Mouse (Mus musculus) v-Abl transformed pro-B cells (cell line): Measurements from ENCODE around the gene Rubcn.
"Not testable (repeated sequence)": the region's sequence is repeated elsewhere in the genome, so short reads cannot be mapped to it uniquely, and the experiment has no call there.

Experiments
- in situ Hi-C, 2 experiments: fragments of 400-800 bp; cut with MboI; formaldehyde crosslinking; loops; one replicate each; pipeline ENCODE4 v1.15.1; 2025; ENCODE audit not compliant: unreplicated experiment in 2 of 2

Gene Rubcn

DNA sequence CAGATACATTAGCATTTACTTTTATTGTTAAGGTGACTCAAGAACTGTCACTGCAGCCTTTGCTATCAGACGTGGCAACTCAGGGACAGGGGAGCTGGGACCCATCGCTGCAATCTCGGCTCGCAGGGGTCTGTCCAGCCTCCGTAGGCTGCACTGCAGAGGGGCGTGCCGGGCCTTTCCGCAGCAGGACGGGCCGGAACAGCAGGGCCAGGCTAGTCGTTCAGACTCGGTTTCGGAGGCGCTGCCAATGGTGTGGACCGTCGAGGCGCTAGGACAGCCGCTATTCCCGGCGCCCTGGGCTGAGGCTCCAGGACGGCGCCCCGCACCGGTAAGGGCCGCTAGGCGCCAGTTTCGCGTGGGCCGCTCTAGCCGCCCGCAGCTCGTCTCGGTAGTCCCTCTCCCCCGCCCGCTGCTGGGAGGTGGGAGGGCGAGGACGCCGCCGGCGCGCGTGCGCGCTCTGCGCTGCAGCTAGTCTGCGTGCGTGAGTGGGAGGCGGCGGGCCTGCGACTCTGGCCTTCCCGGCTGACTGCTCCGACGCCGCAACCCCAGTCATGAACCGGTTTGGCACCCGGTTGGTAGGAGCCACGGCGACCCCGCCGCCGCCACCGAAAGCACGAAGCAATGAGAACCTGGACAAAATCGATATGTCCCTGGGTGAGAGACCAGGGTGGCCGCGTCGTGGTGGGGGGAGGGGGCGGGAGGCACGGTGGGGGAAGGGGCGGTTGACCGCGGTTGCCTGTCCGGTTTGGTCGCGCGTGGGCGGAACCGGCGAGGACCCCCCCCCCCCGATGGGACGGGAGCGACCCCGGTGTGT is at the start of gene Rubcn, which contains the start of gene Fyttd1:
Gene Rubcn, minus strand, starts transcription at position 424 of the 814 bp plus-strand sequence.
Gene Fyttd1, plus strand, starts transcription at position 158 of the 814 bp plus-strand sequence.
- in situ Hi-C loops, result loop anchor here in 1 of 2 experiments (10.0 kb wide), 1 partner anchor 507 kb away; the partner anchor contains the start of gene Zfp148

DNA sequence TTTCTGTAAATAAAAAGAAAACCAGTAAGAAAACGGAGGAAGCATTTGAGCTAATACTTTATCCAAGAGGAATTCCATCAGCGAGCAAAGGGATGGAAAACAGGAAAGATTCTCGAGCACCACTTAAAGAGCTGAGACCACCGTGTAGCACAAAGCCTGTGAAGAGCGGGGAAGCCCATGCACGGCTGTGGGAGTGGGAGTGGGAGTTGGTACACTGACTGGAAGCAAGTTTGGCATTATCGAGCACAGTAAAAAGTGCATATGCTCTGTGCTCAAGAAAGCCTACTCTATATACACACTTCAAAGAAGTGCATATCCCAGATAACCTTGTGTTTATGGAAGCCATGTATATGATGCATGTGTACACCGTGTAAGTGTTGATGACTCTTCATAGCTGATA is 49.5 kb upstream of the Rubcn start:
- in situ Hi-C loops, result no loop called here

DNA sequence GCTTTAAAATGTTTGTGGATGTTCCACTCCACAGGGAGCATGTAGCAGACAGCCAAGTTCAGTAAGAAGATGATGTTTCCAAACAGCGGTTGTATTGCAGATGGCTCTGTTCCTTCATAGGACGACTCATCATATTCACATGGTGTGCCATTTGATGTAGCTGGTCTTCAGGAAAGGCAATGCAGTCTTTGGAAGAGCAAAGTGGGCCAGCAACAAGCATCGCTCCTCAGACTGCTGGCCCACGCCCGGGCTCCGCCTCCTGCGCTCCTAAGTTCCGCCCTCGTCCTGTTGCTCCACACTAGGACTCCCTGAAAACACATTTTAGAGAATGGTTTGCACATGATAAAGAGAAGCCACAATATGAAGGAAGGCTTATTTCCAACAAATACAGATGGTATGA is 49.1 kb upstream of the Rubcn start:
- in situ Hi-C loops, result not testable (repeated sequence)

DNA sequence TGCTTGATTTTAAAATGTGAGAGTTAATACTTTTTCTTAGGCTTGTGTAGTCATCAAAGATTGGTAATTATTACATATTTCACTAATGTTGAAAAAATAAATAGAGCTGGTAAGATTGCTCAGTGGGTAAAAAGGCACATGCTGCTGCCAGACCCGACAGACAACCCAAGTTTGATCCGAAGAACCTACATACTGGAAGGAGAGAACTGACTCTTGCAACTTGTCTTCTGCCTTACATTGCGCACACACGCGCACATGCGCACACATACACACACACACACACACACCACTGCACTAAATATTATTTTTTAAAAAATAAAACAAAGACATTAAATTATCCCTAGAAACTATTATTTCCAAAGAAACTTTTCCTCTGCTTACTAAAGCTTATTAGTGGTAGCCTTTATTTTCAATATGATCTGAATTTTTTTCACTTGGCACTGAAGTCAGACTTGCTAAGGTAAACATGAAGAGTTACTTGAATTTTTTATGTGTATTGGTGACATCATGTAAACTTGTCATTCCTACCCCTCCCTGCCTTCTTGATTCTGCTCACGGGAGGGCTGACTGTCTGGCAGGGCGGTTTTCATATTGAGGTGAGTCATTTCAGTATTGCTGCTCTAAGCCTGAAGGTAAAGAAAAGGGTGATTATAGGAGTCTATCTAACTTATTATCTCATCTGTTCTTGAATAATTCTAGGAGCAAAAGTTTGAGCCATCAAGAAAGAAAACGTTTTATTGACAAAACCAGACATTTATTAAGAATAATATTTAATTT is 37.9 kb upstream of the Rubcn start:
- in situ Hi-C loops, result no loop called here

DNA sequence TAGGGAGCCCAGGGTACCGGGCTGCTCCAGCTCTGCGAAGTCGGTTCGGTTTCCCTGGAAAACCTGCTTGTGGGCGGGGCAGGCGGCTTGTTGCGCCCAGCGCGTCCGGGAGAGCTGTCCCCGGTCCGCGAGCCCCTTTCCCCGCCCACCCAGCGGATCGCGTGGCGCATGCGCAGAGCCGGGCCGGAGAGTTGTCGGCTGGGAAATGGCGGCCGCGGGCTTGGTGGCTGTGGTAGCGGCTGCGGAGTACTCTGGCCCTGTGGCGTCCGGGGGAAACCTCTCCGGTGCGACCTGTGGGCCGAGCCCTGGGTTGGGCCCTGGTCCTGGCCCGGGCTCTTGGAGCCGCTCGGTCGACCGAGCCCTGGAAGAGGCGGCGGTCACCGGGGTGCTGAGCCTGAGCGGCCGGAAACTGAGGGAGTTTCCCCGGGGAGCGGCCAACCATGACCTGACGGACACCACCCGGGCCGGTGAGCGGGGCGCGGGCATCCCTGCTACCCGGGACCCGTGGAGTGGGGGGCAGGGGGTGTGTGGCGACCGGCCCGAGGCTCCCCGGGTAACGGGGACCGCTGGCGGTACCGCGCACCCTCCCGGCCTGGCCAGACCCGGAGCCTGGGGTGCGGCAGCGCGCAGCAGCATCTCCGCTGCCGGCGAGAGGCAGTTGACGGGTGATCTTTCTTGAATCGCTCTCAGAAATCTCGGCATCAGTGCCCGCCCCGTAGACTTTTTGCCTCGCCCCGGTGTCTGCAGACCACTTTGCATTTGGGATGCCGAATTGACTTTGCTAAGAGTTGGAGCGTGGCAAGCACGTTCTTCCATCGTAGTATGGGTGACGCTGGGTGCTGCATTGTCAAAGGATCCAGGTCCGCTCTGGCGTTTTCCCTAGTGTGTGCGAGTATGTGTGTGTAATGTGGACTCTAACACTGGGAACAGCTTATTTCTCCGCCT is 36.6 kb upstream of the Rubcn start, which contains the start of gene Lrch3:
Gene Lrch3, plus strand, starts transcription at position 164 of the 945 bp plus-strand sequence.
- in situ Hi-C loops, result no loop called here

DNA sequence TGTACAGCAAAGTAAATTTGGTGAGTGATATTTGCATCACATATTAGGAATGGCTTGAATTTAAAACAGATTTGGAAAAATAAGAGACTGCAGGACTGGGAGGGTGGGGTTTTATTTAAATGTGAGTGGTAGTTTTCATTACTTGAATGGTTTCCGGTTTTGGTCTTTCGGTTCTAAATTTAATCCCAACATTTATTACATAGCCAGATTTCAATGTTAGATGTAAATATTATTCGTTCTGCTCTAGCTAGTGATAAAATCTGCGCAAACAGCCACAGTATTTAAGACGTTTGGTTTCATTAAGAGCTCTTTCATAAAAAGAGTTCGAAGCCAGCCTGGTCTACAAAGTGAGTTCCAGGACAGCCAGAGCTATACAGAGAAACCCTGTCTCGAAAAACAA is 35.6 kb upstream of the Rubcn start:
- in situ Hi-C loops, result no loop called here

DNA sequence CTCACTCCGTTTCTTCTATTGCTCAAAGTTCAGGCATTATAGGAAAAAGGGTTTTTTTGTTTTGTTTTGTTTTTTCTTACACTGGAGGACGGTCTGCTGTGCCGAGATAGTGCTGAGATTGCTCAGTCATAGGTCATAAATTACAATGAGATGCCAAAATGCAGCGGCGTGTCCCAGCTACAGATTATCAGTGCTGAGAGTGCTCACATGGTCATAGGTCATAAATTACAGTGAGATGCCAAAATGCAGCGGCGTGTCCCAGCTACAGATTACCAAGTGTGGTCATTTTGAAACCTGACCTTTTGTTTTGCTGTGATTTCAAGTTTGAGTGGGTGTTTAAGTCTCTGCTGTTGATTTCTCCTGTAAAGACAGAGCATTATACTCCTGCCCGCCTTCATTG is 29.2 kb upstream of the Rubcn start:
- in situ Hi-C loops, result no loop called here

DNA sequence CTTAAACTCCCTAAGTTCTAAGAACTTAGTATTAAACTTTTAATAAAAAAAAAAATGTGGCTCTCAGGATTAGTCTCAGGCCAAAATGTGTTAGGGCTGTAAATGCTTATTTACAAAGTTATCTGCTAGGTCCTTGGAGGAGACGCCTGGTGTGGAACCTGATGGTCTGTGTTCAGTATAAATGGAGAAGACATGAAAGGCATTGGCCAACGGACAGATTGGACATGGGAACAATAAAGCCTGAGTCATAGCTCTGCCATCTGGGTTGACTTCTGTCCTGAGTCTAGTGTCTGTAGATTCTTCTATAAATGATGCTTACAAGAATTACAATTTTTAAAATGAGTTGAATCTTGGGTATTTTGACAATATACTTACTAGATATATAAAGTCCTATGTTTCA is 28.6 kb upstream of the Rubcn start:
- in situ Hi-C loops, result no loop called here

DNA sequence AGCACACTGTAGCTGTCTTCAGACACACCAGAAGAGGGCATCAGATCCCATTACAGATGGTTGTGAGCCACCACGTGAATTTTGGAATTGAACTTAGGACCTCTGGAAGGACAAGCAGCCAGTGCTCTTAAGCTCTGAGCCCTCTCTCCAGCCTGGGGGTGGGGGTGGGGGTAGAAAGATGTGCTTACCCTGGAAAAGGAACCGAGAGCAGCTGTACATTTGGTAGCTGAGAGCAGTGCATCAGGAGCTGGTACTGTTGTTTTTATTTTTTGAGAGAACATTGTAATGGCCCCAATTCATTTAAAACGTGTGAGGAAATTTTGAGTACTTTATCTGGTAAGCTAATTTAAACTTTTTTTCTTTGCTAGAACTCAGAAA is 24.5 kb upstream of the Rubcn start:
- in situ Hi-C loops, result loop anchor here in 1 of 2 experiments (5.0 kb wide), 1 partner anchor 255 kb away; no protein-coding TSS in a partner anchor

DNA sequence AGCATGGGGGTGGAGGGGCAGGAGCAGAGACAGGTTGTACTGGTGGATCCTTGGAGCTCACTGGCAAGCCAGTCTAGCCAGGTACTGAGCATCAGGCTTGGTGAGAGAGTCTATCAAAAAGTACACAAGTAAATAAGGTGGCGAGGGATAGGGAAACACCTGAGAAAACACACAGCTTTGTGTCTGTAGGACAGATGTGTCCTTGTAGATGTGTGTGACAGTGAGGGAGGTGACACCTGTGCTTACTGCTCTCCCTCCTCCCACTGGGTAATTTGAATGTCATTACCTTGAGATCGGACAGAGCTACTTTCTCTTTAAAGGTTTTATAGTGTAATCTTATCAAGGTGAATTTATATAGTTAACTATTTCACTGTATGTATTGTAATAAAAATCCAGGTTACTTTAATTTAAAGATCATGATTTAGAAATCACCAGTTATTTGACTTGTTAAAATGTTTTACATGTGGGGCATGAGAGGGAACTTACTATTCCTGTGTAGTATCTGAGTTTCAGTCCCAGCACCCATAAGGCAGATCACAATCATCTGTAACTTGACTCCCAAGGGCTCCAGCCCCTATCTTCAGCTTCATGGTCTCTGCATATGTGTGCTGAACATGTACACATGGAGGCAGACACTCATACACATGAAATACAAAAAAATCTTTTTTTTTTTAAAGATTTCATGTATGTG is 23.9 kb upstream of the Rubcn start:
- in situ Hi-C loops, result loop anchor here in 1 of 2 experiments (5.0 kb wide), 1 partner anchor 256 kb away; no protein-coding TSS in a partner anchor

DNA sequence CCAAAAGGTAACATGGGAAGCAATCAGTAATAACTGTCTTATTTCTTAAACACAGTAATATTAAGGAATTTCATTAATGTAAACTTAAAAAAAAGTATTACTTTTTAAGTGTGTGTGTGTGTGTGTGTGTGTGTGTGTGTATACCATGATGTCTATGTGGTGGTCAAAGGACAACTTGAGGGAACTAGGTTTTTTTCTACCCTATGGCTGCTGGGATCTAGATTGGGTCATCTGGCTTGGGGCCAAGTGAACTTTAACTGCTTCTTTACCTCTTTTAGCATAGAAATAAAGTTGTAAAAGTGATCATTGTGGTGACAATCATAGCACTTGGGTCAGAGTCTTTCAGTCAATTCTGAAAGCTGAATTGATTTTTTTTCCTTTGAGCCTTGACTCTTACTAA is 18.6 kb upstream of the Rubcn start:
- in situ Hi-C loops, result no loop called here

DNA sequence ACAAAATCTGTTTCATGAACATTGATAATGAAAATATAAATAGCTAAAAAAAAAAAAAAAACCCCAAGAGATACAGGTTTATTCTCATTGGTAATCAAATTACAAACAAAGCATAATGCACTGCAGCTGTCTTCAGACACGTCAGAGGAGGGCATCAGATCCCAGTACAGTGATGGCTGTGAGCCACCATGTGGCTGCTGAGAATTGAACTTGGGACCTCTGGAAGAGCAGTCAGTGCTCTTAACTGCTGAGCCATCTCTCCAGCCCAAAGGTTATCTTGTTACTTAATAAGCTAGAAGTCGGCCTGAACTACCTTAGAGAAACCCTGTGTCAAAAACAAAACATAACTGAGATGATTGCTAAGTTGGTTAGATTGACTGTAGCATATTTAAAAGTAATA is 12.3 kb upstream of the Rubcn start:
- in situ Hi-C loops, result no loop called here

DNA sequence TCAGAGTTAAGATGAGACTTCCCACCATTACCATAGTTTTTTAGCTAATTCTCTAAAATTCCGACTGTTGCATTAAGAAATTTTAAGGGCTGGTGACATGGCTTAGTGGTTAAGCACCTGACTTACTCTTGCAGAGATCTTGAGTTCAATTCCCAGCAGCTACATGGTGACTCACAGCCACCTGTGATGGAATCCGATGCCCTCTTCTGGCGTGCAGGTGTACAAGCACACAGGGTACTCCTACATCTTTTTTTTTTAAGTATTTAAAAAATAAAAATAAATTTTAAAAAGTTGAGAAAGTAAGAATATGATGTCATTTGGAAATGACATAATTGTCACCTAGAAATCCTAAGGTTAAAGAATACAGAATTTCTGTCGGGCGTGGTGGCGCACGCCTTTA is 10.4 kb upstream of the Rubcn start:
- in situ Hi-C loops, result no loop called here

DNA sequence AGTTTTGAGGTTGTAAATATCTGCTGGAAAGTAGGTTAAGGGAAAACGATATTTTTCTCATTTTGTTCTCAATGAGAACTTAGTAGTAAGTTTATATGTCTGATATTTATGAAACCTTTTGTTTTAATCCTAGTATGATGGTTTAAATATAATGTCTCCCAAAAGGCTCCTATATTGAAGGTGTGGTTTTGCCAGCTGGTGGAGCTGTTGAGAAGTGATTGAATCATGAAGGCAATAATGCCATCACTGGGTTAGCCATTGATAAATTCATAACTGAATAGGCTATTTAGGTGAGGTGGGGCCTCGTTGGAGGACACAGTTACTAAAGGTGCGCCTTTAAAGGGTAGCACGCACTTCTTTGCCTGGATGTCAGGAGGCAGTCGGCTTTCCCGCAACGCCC is 4.0 kb upstream of the Rubcn start:
- in situ Hi-C loops, result no loop called here

DNA sequence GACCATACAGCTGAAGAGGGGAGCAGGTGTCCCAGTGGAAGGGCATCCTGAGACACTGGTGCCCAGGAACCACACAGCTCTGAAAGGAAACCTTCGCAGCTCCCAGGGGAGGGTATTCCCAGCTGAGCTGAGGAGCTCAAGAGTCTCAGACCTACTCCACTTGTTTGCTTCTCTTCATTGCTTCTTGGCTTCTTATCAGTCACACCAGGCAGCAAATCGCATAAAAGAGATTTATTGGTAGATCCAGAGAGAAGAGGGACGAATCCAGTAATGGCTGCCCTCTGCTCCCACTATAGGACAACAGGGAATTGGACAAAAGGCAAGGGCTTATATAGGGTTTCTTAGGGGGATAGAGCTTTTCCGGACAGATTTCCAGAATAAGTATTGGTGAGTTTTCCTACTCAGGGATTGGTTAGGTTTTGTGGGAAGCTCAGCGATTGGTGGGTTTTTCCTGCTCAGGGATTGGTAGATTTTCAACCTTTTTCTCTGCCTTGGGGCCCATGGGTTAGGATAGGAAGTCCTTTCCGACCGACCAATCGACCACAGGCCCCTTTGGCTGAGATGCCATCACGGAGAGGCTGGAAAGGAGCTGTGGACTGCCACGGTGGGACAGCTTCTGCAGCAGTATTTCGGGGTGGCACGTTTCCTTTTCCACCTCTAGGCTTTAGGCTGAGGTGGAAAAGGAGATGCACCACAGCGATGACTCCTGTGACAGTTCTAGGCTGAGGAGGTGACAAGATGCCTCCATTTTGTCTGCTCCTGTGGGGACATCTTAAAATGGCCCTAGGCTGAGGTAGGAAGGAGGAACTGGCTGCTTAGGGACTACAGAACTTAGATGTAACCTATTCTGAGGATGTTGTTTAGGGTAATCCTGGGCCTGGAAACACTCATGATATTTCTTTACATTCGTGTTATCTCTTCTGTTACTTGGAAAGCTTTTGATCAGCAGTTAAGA is 1.7 kb upstream of the Rubcn start:
- in situ Hi-C loops, result loop anchor here in 1 of 2 experiments (10.0 kb wide), 1 partner anchor 506 kb away; the partner anchor contains the start of gene Zfp148

DNA sequence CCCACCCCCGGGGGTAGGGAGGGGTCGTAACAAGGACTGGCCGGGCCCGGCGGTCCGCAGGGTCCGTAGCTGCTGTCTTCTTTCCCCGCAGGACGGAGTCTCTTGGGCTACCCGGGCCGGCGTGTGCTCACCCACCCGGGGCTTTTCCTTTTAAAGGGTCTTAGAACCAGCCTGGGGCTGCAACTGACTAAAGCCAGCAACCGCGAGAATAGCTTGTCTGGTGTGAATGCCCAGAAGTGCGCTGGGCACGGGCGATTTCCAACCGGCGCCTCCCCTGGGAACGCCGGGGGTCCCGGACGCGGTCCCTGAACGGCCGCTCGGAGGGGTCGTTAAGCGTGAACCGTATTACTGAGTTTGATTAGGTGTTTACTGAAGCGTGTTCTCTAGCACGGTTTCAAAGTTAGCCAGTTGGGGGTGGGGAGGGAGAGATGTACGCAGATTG is 612 bp upstream of the Rubcn start:
- in situ Hi-C loops, result loop anchor here in 1 of 2 experiments (10.0 kb wide), 1 partner anchor 507 kb away; the partner anchor contains the start of gene Zfp148

DNA sequence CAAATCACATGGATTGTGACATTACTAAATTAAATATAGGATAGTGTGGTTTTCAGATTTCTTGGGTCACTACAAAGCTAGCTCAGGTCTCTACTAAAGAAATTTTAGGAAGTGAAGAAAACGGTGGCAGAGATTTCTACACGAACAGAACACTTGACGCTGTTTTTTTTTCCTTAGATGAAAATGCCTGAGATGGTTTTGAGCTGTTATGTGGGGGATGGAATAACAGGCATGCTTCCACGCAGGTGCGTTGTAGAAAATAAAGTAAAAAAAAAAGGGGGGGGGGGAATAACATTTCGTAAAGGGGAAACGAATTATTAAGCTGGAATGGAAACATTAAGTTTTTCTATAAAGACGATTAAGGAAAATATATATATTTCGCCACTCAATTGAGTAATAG is 735 bp downstream of the Rubcn start:
- in situ Hi-C loops, result loop anchor here in 1 of 2 experiments (10.0 kb wide), 1 partner anchor 508 kb away; the partner anchor contains the start of gene Zfp148

DNA sequence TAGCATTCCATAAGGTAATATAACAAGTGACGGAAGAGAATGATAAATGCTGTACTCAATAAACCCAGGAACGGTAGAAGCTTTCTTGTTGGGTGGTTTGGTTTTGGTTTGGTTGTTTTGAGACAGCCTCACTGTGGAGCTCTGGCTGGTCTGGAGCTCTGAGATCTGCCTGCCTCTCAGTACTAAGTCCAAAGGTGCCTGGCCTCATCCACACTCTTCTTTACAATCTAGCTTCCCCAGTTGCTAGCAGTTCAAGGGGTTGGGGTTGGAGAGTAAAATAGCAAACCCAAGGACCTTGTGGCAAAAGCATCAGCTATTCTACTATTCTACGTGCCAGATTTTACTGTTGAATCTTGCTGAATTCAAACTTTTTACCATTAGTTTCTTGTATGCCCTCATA is 1.7 kb downstream of the Rubcn start:
- in situ Hi-C loops, result loop anchor here in 1 of 2 experiments (10.0 kb wide), 1 partner anchor 509 kb away; the partner anchor contains the start of gene Zfp148
